Mouse (Mus musculus) sigmoid colon, adult 10 weeks (tissue): ENCODE measurements around the gene Prdm16. TPM values are rescaled to one million over a fixed set of nuclear protein-coding genes. Genes with fewer than 3 reads are reported as not detected.

ENCODE experiments used
- polyA plus RNA-seq: library from polyadenylated mRNA; stranded (reverse); fragments of 350-450 nt; fragmentation: Illumina TruSeq; extraction: RNeasy Lipid Tissue Mini Kit (QIAGEN cat#74804); gene quantifications from one replicate; pipeline ENCODE4 v1.2.3, GENCODE M21; 2014; ENCODE audit warnings: low read depth, low replicate concordance

The Prdm16 gene
- polyA plus RNA-seq, result 1.7 TPM

GRCm38 (mm10) chr4:154636721-154637311 lies at the start of gene Prdm16:
Prdm16 (minus strand) TSS chr4:154636873.

GRCm38 (mm10) chr4:154667767-154668166 lies 31.1 kb upstream of the Prdm16 start, which contains the start of gene Actrt2:
Actrt2 (minus strand) TSS chr4:154667867.

GRCm38 (mm10) chr4:154335761-154336160 lies 300.9 kb downstream of the Prdm16 start, which contains the start of gene B230104I21Rik:
B230104I21Rik (plus strand) TSS chr4:154336127.

GRCm38 (mm10) chr4:154301466-154301881 lies 335.2 kb downstream of the Prdm16 start, which contains the start of gene Arhgef16:
Arhgef16 (minus strand) TSS chr4:154301676.

Other genes starting within 250 kb of the Prdm16 start
- gene Actrt2, start 31.0 kb upstream of the Prdm16 start, polyA plus RNA-seq, result not detected
- gene Ttc34, start 200.6 kb upstream of the Prdm16 start, polyA plus RNA-seq, result not detected
- gene Mmel1, start 232.7 kb upstream of the Prdm16 start, polyA plus RNA-seq, result not detected